Mouse (Mus musculus) kidney, postnatal 14 days (tissue): ENCODE results near the gene Fbn1.
A peak's percentile ranks its signal among the peaks of the same experiment; 100 is the strongest.

Source experiments
- DNase-seq: peaks from one replicate; pipeline ENCODE4 v3.0.0; 2022; ENCODE audit warnings: mixed read lengths

Gene Fbn1

GRCm38 (mm10) chr2:125496696-125497095, 11.1 kb downstream of the Fbn1 start:
- DNase-seq: peak; percentile 49

GRCm38 (mm10) chr2:125494831-125495812, 12.7 kb downstream of the Fbn1 start:
- no peak for DNase-seq

- no peak for DNase-seq
Observed at GRCm38 (mm10) chr2:125494291-125494690, 13.5 kb downstream of the Fbn1 start.

GRCm38 (mm10) chr2:125492050-125492900, 15.5 kb downstream of the Fbn1 start:
- DNase-seq: no peak

- DNase-seq: no peak
Observed at GRCm38 (mm10) chr2:125489979-125490378, 17.8 kb downstream of the Fbn1 start.

GRCm38 (mm10) chr2:125484910-125485309, 22.9 kb downstream of the Fbn1 start:
- no peak for DNase-seq

- DNase-seq: peak; percentile 47
Observed at GRCm38 (mm10) chr2:125484164-125484563, 23.6 kb downstream of the Fbn1 start.

GRCm38 (mm10) chr2:125481531-125482317, 26.1 kb downstream of the Fbn1 start:
- no peak for DNase-seq

- no peak for DNase-seq
Observed at GRCm38 (mm10) chr2:125481116-125481515, 26.7 kb downstream of the Fbn1 start.

- peak; percentile 29 for DNase-seq
Observed at GRCm38 (mm10) chr2:125480057-125480456, 27.7 kb downstream of the Fbn1 start.

- no peak for DNase-seq
Observed at GRCm38 (mm10) chr2:125478705-125479104, 29.1 kb downstream of the Fbn1 start.

- DNase-seq: no peak
Observed at GRCm38 (mm10) chr2:125477367-125477766, 30.4 kb downstream of the Fbn1 start.

GRCm38 (mm10) chr2:125476231-125476630, 31.6 kb downstream of the Fbn1 start:
- no peak for DNase-seq

- no peak for DNase-seq
Observed at GRCm38 (mm10) chr2:125474690-125475089, 33.1 kb downstream of the Fbn1 start.

- no peak for DNase-seq
Observed at GRCm38 (mm10) chr2:125473228-125473627, 34.6 kb downstream of the Fbn1 start.

GRCm38 (mm10) chr2:125471721-125472120, 36.1 kb downstream of the Fbn1 start:
- no peak for DNase-seq

GRCm38 (mm10) chr2:125470553-125471295, 37.1 kb downstream of the Fbn1 start:
- DNase-seq: peak; percentile 56

- no peak for DNase-seq
Observed at GRCm38 (mm10) chr2:125464036-125464435, 43.8 kb downstream of the Fbn1 start.

GRCm38 (mm10) chr2:125459087-125459486, 48.7 kb downstream of the Fbn1 start:
- DNase-seq: no peak

- no peak for DNase-seq
Observed at GRCm38 (mm10) chr2:125456059-125456789, 51.6 kb downstream of the Fbn1 start.

GRCm38 (mm10) chr2:125454781-125455180, 53.0 kb downstream of the Fbn1 start:
- no peak for DNase-seq
